Mouse (Mus musculus): ENCODE data around the gene Traf3ip3. TPM values are rescaled to one million over a fixed set of nuclear protein-coding genes. Genes with fewer than 3 reads are reported as not detected.

Traf3ip3 gene
- polyA plus RNA-seq, 1 experiment from 2014 or later: 1.9 TPM

DNA sequence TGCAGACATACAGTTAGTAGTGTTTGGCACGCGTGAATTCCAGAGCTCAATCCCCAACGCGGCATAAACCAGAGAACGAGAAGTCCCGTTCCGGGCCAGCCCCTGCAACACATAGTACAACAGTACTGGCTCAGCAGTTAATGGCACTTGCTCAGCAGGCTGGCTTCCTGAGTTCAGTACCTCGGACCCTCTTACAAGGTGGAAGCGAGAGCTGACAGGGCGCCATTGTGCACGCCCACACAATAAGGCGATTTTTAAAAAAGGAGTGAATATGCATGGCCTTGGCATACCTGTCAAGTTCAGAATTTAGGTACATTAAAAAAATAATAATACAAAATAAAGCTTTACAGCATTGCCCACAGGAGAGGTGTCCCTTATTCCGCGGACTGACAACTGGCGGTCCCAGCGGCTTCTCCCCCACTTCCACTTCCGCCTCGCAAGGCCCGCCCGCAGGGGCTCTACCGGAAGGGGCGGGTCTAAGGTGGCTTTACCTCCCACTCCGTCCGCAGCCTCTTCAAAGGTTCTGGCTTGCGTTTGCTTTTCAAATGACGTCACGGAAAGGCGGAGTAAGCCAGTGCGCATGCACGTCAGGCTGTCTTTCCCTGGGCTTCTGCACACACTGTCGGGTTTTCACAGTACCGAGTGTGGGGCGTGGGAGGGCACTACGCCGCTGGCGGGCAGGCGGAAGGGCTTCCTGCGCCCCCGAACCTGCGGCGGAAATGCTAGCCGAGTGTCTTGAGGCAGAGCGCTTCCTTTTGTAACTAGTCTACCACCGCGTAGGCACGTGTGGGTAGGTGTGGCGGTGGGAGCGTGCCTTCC lies 28.3 kb downstream of the Traf3ip3 start:
- Histone ChIP-seq H3K27me3 (ENCODE audit: insufficient read depth, poor library complexity, severe bottlenecking) (no peaks in the 10 kb centered on the region), H3K36me3 (no peaks in the 10 kb centered on the region), H3K4me1 (peaks cover 34% of the 10 kb centered on the region), H3K27ac (peak overlapping the region; percentile 95), H3K9me3 (no peaks in the 10 kb centered on the region), H3K4me3 (peak overlapping the region; percentile 81)
- under 1% methylated on average over 48 of the region's 48 CpGs for WGBS
- peak; percentile 99 for DNase-seq (ENCODE audit: low spot score)

DNA sequence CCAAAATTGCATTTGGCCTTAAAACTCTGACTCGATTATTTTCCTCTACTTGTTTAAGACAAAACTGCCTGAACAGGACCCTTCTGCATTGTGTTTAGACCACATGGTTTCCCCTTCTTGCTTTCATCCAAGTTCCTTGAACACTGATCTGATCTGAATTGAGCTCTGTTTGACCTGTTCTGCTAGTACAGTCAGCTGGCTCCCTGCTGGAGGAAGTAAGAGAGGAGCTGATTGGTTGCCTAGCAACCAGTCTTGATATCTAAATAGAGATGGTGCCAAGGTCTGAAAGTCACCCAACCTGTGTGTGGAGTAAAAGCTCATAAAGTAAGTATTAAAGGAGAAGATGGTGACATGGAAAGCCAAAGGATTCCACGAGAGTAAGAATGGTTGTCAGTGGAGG lies 31.6 kb downstream of the Traf3ip3 start:
- Histone ChIP-seq H3K27me3 (ENCODE audit: insufficient read depth, poor library complexity, severe bottlenecking) (no peaks in the 10 kb centered on the region), H3K4me3 (no peak overlapping the region), H3K4me1 (peaks cover 30% of the 10 kb centered on the region), H3K27ac (no peak overlapping the region), H3K36me3 (no peaks in the 10 kb centered on the region), H3K9me3 (no peaks in the 10 kb centered on the region)
- 86% methylated on average over 2 of the region's 2 CpGs for WGBS
- no peak for DNase-seq (ENCODE audit: low spot score)

- H3K4me1 ChIP-seq: peaks cover 24% of the 10 kb centered on the region
- H3K4me3 ChIP-seq: no peak overlapping the region
- H3K27ac ChIP-seq: no peak overlapping the region
- H3K36me3 ChIP-seq: no peaks in the 10 kb centered on the region
- H3K27me3 ChIP-seq (ENCODE audit: insufficient read depth, poor library complexity, severe bottlenecking): no peaks in the 10 kb centered on the region
- no peak for DNase-seq (ENCODE audit: low spot score)
- WGBS: 81% methylated on average over 7 of the region's 7 CpGs
- H3K9me3 ChIP-seq: no peaks in the 10 kb centered on the region
Measured at GRCm38 (mm10) chr1:193169228-193169627, 32.3 kb downstream of the Traf3ip3 start.

DNA sequence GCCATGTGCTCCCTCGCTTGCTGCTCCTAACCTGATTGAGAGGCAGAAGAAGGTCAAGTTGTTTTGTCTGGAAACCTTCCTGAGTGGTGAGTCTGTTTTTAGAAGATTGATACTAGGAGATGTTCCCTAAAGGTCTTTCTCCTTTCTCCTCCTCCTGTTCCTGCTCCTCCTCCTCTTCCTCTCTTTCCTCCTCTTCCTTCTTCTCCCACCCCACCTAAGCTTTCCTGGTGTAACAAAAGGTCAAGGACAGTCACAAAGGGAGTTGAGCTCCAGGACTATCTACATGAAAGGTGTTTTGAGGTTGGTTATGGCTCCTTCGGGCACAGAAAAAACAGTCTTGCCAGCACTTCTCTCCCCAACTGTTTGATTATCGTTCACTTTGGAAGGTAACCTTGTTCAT lies 33.8 kb downstream of the Traf3ip3 start, which contains the start of gene A130010J15Rik:
Gene A130010J15Rik (plus strand): TSS at position 301 of the 400 bp plus-strand sequence.
- DNase-seq (ENCODE audit: low spot score): no peak
- no peaks in the 10 kb centered on the region for H3K36me3 ChIP-seq
- H3K4me1 ChIP-seq: peaks cover 16% of the 10 kb centered on the region
- H3K27me3 ChIP-seq (ENCODE audit: insufficient read depth, poor library complexity, severe bottlenecking): no peaks in the 10 kb centered on the region
- no peak within 1 kb of the TSS for H3K4me3 ChIP-seq
- 87% methylated on average over 3 of the region's 3 CpGs for WGBS
- no peak within 1 kb of the TSS for H3K27ac ChIP-seq
- no peaks in the 10 kb centered on the region for H3K9me3 ChIP-seq

DNA sequence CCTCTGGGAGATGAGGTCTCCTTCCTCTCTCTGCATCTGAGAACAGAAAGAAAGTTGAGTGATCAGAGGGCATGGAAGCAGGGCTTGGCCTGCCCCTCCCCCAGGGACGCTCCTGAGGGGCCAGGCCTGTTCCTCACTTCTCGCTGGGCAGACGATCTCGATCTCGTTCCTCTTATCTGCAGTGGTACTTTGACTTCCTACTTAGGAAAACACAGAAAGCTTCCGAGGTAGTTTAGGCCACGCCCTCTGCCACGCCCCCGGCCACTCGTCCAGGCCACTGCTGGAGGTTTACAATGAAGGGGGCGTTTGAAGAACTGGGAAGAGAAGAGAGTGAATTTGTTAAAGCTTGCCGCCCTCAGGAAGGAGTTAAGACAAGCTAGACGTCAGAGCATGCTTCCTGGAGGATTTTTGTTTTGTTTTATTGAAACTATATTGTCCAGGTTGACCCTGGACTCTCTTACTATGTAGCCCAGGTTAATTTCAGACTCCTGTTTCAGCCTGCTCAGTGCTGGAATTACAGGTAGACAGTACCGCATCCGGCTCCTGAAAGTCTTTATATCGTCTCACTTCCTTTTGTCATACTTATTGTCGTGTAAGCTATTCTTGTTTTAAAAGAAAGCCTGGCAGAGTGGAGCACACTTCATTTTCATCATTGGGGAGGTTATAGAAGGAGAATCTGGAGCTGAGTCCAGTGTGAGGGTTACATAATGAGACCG lies 41.0 kb downstream of the Traf3ip3 start:
- WGBS: 14% methylated on average over 18 of the region's 18 CpGs

DNA sequence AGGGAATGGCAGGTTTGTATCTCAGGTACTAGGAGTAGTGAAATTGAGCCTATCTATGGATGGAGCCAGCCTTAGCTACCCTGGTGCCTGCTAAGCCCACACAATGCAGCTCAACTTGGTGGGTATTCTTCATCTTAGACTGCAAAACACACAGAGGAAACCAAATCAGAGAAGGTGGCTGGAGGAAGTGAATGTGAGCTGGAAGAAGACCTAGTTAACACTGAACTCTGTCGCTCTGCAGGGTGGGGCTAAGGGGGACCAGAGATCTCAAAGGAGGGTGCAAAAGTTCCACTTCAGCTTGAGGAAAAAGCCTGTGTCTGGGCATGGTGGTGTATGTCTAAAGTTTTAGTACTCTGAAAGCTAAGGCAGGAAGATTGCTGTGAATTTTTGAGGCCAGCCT lies 41.9 kb downstream of the Traf3ip3 start:
- 30% methylated on average over 1 of the region's 1 CpGs for WGBS
- Histone ChIP-seq H3K36me3 (no peaks in the 10 kb centered on the region), H3K27ac (peak overlapping the region; percentile 81; the same call in 1 of the 2 replicates), H3K4me3 (no peak overlapping the region; the same call in 1 of the 2 replicates), H3K27me3 (ENCODE audit: insufficient read depth, poor library complexity, severe bottlenecking) (peaks cover 15% of the 10 kb centered on the region), H3K4me1 (peaks cover 26% of the 10 kb centered on the region), H3K9me3 (no peaks in the 10 kb centered on the region)
- no peak for DNase-seq (ENCODE audit: low spot score)

More for the DNA sequence above, 41.0 kb downstream of the Traf3ip3 start:
- H3K36me3 ChIP-seq: no peaks in the 10 kb centered on the region
- H3K4me3 ChIP-seq: peak overlapping the region; percentile 50
- peaks cover 26% of the 10 kb centered on the region for H3K4me1 ChIP-seq
- peak; percentile 91 for DNase-seq (ENCODE audit: low spot score)
- H3K27me3 ChIP-seq (ENCODE audit: insufficient read depth, poor library complexity, severe bottlenecking): peaks cover 7% of the 10 kb centered on the region
- H3K9me3 ChIP-seq: no peaks in the 10 kb centered on the region
- peak overlapping the region; percentile 81 for H3K27ac ChIP-seq

GRCm38 (mm10) chr1:193159163-193159562 lies 42.3 kb downstream of the Traf3ip3 start:
- peaks cover 26% of the 10 kb centered on the region for H3K4me1 ChIP-seq
- H3K27me3 ChIP-seq (ENCODE audit: insufficient read depth, poor library complexity, severe bottlenecking): peaks cover 20% of the 10 kb centered on the region
- no peaks in the 10 kb centered on the region for H3K36me3 ChIP-seq
- H3K4me3 ChIP-seq: no peak overlapping the region
- WGBS: 39% methylated on average over 3 of the region's 3 CpGs
- H3K27ac ChIP-seq: 0 out of 2 replicates have a peak overlapping the region, but pooled peaks have one; percentile 81
- H3K9me3 ChIP-seq: no peaks in the 10 kb centered on the region
- no peak for DNase-seq (ENCODE audit: low spot score)

DNA sequence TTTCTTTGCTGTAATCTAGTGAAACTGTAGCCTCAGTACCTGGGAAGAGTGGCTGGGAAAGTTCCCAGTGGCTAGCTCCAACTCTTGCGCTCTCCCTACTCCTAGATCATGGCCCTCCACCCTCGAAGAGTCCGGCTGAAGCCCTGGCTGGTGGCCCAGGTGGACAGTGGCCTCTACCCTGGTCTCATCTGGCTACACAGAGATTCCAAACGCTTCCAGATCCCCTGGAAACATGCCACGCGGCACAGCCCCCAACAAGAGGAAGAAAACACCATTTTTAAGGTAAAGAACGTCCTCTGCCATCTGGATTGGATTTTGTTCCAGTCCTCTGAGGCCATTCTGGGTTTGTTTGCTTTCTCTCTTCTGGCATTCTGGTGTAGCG lies 44.4 kb downstream of the Traf3ip3 start:
- Histone ChIP-seq H3K36me3 (no peaks in the 10 kb centered on the region), H3K9me3 (no peaks in the 10 kb centered on the region), H3K27me3 (ENCODE audit: insufficient read depth, poor library complexity, severe bottlenecking) (peaks cover 40% of the 10 kb centered on the region), H3K4me1 (peaks cover 42% of the 10 kb centered on the region), H3K27ac (no peak overlapping the region), H3K4me3 (no peak overlapping the region)
- WGBS: 75% methylated on average over 8 of the region's 8 CpGs
- no peak for DNase-seq (ENCODE audit: low spot score)

- peaks cover 46% of the 10 kb centered on the region for H3K27me3 ChIP-seq (ENCODE audit: insufficient read depth, poor library complexity, severe bottlenecking)
- H3K27ac ChIP-seq: no peak overlapping the region
- H3K36me3 ChIP-seq: no peaks in the 10 kb centered on the region
- no peak for DNase-seq (ENCODE audit: low spot score)
- 58% methylated on average over 15 of the region's 15 CpGs for WGBS
- peaks cover 42% of the 10 kb centered on the region for H3K4me1 ChIP-seq
- no peaks in the 10 kb centered on the region for H3K9me3 ChIP-seq
- H3K4me3 ChIP-seq: no peak overlapping the region
Measured at GRCm38 (mm10) chr1:193156316-193157110, 45.0 kb downstream of the Traf3ip3 start.

DNA sequence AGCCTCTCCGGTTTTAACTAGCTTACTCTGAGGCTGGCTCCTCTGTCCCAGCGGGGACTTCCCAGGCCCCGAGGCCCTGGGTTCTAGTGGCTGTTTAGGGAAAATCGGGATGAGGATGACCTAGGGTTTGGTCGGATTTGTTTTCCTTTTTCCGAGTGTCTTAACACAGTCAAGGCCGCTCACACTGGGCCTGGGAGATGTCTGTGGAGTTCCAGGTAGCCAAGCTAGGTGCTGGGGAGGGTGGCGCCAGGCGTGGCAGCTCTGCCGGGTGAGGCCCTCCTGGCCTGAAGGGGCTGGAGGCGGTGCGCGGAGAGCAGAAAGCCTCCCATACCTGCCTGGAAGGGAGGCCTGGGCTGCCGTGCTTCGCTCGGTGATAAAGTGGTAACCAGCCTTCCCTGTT lies 47.9 kb downstream of the Traf3ip3 start:
- Histone ChIP-seq H3K27ac (peak overlapping the region; percentile 52; the same call in 1 of the 2 replicates), H3K9me3 (no peaks in the 10 kb centered on the region), H3K27me3 (ENCODE audit: insufficient read depth, poor library complexity, severe bottlenecking) (peaks cover 62% of the 10 kb centered on the region), H3K4me1 (peaks cover 31% of the 10 kb centered on the region), H3K36me3 (no peaks in the 10 kb centered on the region), H3K4me3 (peak overlapping the region; percentile 57)
- DNase-seq (ENCODE audit: low spot score): no peak
- WGBS: 19% methylated on average over 16 of the region's 16 CpGs

GRCm38 (mm10) chr1:193152872-193153271 lies 48.6 kb downstream of the Traf3ip3 start, which contains the start of gene Irf6:
Irf6 (plus strand) TSS chr1:193153111.
- DNase-seq (ENCODE audit: low spot score): peak; percentile 87
- WGBS: 1% methylated on average over 30 of the region's 30 CpGs
- H3K4me3 ChIP-seq: peak within 1 kb of the TSS; percentile 57
- peaks cover 62% of the 10 kb centered on the region for H3K27me3 ChIP-seq (ENCODE audit: insufficient read depth, poor library complexity, severe bottlenecking)
- H3K4me1 ChIP-seq: peaks cover 31% of the 10 kb centered on the region
- no peaks in the 10 kb centered on the region for H3K9me3 ChIP-seq
- H3K27ac ChIP-seq: peak within 1 kb of the TSS; percentile 52; the same call in 1 of the 2 replicates
- no peaks in the 10 kb centered on the region for H3K36me3 ChIP-seq

GRCm38 (mm10) chr1:193151134-193151533 lies 50.4 kb downstream of the Traf3ip3 start:
- 24% methylated on average over 7 of the region's 7 CpGs for WGBS
- Histone ChIP-seq H3K4me3 (no peak overlapping the region), H3K4me1 (peaks cover 22% of the 10 kb centered on the region), H3K27me3 (ENCODE audit: insufficient read depth, poor library complexity, severe bottlenecking) (peaks cover 58% of the 10 kb centered on the region), H3K27ac (no peak overlapping the region), H3K36me3 (no peaks in the 10 kb centered on the region), H3K9me3 (no peaks in the 10 kb centered on the region)
- no peak for DNase-seq (ENCODE audit: low spot score)
